Mouse (Mus musculus) lung, adult 2 months (tissue): ENCODE data around the gene Trpm4. TPM values are rescaled to one million over a fixed set of nuclear protein-coding genes. Genes with fewer than 3 reads are reported as not detected.

Experiments used
- DNase-seq: peaks from one replicate; pipeline ENCODE4 v3.0.0; 2022
- H3K4me1 ChIP-seq: fragments of 200-500 bp; 2 replicates; pipeline ENCODE4 v1.6.1; 2011; ENCODE audit warnings: low read length; ENCODE audit not compliant: control insufficient read depth, insufficient read depth
- H3K4me3 ChIP-seq: fragments of 200-500 bp; replicated peaks from 2 replicates; pipeline ENCODE3; 2011; ENCODE audit warnings: low read depth, mild to moderate bottlenecking, control low read depth, low read length; ENCODE audit errors: extremely low read depth
- CTCF ChIP-seq: fragments of 200-500 bp; IDR thresholded peaks from 2 replicates; pipeline ENCODE4 v1.5.1; 2011; ENCODE audit warnings: mild to moderate bottlenecking, low read length, control low read depth; ENCODE audit not compliant: insufficient read depth
- POLR2A ChIP-seq: fragments of 200-500 bp; IDR thresholded peaks from 2 replicates; pipeline ENCODE4 v1.6.1; 2011; ENCODE audit warnings: low read depth, mild to moderate bottlenecking, control low read depth, low read length, borderline replicate concordance; ENCODE audit errors: extremely low read depth
- WGBS: fragments of 180-500 bp; shearing (Covaris S2); methylation state at CpG from one replicate; pipeline ENCODE4 v1.1.7; 2018; 5-methylcytosine and 5-hydroxymethylcytosine counted together
- polyA plus RNA-seq: library from polyadenylated mRNA; depleted of rRNA; stranded (reverse); fragments of >200 nt; gene quantifications from 2 replicates; pipeline ENCODE4 v1.2.3, GENCODE M21; 2012

Trpm4 gene
- polyA plus RNA-seq, 1 experiment: 44.8 TPM

GRCm38 (mm10) chr7:45322245-45322644, 11.3 kb downstream of the Trpm4 start:
- DNase-seq: no peak
- 90% methylated on average over 4 of the region's 4 CpGs for WGBS
- H3K4me1 ChIP-seq: no peaks in the 10 kb centered on the region
- no peak overlapping the region for H3K4me3 ChIP-seq
- TF ChIP-seq CTCF (no peak), POLR2A (no peak)

DNA sequence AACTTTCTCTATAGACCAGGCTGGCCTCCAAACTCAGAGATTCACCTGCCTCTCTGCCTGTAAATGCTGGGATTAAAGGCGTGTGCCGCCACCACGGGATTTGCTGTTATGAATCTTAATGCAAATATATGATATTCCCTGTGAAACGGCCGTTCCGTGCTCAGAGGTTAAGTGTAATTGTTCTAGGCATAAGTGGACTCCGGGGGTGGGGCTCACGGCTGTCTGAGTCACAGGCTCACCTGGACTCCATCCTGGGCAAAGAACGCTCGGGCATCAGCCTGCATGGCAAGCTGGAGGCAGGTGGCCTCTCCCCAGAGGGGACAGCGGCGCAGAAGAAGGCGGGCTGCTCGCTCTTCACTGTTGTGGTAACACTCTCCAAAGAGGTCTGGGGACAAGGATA, 17.0 kb downstream of the Trpm4 start:
- 77% methylated on average over 14 of the region's 14 CpGs for WGBS

DNA sequence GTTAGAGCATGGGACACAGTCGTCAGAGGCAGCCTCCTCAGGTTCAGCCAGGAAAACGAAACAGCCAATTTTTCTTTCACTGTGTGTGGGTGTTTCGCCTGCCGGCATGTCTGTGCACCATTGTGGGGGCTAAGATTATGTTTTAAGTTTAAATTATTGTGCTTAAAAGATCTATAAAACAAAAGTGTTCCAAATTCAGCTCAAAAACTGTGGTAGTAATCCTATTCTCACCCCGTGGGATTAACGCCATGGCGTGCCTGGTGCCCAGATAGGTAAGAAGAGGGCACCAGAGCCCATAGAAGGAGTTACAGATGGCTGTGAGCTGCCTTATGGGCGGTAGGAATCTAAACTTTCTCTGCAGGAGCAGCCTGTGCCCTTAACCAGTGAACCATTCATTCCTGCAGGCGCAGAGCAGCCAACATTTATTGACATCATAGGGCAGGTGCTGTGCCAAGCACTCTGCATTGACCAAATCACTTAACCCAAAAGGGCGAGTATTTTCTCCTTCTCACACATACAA, 18.3 kb downstream of the Trpm4 start:
- WGBS: 82% methylated on average over 10 of the region's 10 CpGs
- no peak for DNase-seq
- no peaks in the 10 kb centered on the region for H3K4me1 ChIP-seq
- H3K4me3 ChIP-seq: no peak overlapping the region
- TF ChIP-seq CTCF: no peak
- TF ChIP-seq POLR2A: no peak

More for the DNA sequence above, 17.0 kb downstream of the Trpm4 start:
- no peak for DNase-seq
- Histone ChIP-seq H3K4me3 (no peak overlapping the region), H3K4me1 (no peaks in the 10 kb centered on the region)
- no peak for TF ChIP-seq CTCF
- TF ChIP-seq POLR2A: no peak

DNA sequence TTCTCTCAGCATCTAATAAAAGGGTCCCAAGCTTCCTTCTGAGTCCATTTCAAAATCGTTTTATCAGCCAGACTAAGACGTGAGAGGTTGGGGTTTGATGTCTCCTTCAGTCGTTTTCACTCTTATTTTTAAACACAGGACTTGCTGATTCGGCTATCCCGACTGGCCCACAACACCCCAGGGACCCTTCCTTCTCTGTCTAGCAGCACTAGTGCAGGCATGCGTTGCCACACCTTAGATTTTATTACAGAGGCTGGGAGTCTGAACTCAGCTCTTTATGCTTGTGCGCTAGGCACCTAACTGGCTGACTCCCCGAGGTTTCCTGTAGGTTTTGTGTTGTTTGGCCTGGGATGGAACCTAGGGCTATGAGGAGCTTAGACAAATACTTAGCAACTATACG, 20.1 kb downstream of the Trpm4 start:
- TF ChIP-seq CTCF: no peak
- no peak for DNase-seq
- no peaks in the 10 kb centered on the region for H3K4me1 ChIP-seq
- H3K4me3 ChIP-seq: no peak overlapping the region
- WGBS: 39% methylated on average over 9 of the region's 9 CpGs

DNA sequence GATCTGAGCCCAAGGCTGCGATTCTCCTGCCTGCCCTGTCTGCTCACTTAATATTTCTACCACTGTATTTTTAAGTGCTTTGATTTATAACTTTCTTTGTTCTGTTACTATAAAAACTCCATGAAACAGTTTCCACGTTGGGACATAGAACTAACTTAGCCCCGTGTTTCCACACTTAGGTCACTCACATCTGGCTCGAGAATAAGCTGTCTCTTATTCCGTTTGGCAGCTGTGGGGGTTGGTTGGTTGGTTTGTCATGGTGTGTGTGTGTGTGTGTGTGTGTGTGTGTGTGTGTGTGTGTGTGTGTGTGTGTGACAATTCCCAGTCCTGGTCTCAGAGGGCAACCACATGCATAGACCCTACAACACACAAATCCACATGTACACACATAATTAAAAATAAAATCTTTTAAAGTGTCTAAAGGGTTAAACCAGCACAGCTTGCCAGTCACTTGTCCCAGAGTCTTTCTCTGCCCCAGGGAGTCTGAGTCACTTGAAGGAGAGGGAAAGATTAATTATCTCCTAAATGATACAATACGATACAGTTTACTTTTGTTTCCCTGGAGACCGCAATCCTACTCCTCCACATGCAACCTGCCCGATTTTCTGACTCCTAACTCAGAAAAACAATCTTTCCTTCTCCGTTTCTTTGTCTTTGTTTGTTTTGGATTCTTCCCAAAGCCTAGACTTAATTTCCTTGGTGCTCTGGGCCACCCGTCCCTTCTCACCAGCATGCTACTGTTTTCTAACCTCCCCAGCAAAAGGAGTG, 20.7 kb downstream of the Trpm4 start:
- TF ChIP-seq CTCF: no peak
- TF ChIP-seq POLR2A: no peak
- no peaks in the 10 kb centered on the region for H3K4me1 ChIP-seq
- no peak for DNase-seq
- no peak overlapping the region for H3K4me3 ChIP-seq
- 28% methylated on average over 10 of the region's 10 CpGs for WGBS

GRCm38 (mm10) chr7:45312023-45312422, 21.6 kb downstream of the Trpm4 start:
- DNase-seq: no peak
- WGBS: 58% methylated on average over 8 of the region's 8 CpGs
- Histone ChIP-seq H3K4me3 (no peak overlapping the region), H3K4me1 (no peaks in the 10 kb centered on the region)
- TF ChIP-seq POLR2A (no peak), CTCF (no peak)

DNA sequence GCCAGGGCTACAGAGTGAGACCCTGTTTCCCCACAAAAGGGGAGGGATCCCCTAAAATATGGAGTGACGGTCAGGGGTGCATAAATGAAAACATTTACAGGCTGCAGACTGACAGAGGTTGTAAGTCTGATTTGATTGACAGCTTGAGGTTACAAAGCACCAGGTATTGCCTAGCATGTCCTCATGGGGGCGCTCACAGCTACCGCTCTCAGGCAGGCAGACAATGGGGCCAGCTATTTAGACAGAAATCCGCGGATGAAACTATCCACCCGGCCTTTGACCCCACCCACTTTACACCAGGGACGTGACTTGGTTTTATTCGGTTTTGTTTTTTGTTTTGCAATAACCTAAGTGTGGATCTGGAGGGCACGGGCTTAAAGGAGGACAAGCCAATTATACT, 24.1 kb downstream of the Trpm4 start:
- WGBS: 15% methylated on average over 9 of the region's 9 CpGs
- DNase-seq: peak; percentile 34
- no peak for TF ChIP-seq POLR2A
- TF ChIP-seq CTCF: peak; percentile 68
- Histone ChIP-seq H3K4me1 (no peaks in the 10 kb centered on the region), H3K4me3 (no peak overlapping the region)

GRCm38 (mm10) chr7:45308551-45309240, 24.9 kb downstream of the Trpm4 start:
- TF ChIP-seq CTCF (no peak), POLR2A (no peak)
- no peak for DNase-seq

GRCm38 (mm10) chr7:45305275-45305674, 28.3 kb downstream of the Trpm4 start:
- TF ChIP-seq POLR2A (no peak), CTCF (peak; percentile 77)
- Histone ChIP-seq H3K4me1 (no peaks in the 10 kb centered on the region), H3K4me3 (no peak overlapping the region)
- DNase-seq: peak; percentile 68
- 23% methylated on average over 17 of the region's 17 CpGs for WGBS

More at GRCm38 (mm10) chr7:45308551-45309240, 24.9 kb downstream of the Trpm4 start:
- WGBS: 64% methylated on average over 15 of the region's 15 CpGs
- no peaks in the 10 kb centered on the region for H3K4me1 ChIP-seq
- no peak overlapping the region for H3K4me3 ChIP-seq
